Mouse (Mus musculus) neural tube, postnatal 0 days (tissue): ENCODE data around the gene Ddx24. TPM values are rescaled to one million over a fixed set of nuclear protein-coding genes. Genes with fewer than 3 reads are reported as not detected.

Experiments used
- polyA plus RNA-seq: library from polyadenylated mRNA; unstranded; fragments of >200 nt; fragmentation: Nextera tagmentation; extraction: Ambion mirVana; gene quantifications from 2 replicates; pipeline ENCODE4 v1.2.1, GENCODE M21; 2015

The Ddx24 gene
- 208 and 244 TPM in 2 replicates for polyA plus RNA-seq

DNA sequence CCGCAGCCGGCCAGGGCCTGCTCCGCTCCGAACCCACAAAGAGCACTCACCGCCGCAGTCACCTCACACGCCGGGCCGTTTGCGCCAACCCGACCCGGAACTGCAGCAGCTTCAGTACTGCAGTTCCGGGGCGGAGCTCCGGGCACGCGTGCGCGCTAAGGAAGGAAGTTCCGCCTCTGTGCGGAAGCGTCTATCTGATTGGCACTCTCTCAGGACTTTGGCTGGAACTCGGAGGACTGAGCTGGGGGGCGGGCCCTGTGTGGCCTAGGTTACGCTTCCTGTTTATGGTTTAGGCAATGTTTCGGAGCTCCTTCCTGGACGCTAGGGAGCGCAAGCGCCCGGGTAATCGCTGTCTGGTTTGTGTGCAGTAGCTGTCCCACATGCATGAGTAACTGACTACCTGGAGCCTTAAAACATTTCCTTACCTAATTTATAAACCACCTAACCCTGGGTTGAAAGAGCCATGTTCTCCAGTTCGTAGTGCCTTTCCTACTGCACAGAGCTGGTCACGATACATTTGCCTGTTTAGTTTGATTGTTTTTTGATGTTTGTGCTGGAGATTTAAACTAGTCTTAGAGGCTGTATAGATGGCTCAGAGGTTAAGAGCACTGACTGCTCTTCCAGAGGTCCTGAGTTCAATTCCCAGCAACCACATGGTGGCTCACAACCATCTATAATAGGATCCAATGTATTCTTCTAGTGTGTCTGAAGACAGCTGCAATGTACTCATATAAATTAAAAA is at the start of gene Ddx24:
Gene Ddx24, minus strand, starts transcription at position 102 of the 742 bp plus-strand sequence.

DNA sequence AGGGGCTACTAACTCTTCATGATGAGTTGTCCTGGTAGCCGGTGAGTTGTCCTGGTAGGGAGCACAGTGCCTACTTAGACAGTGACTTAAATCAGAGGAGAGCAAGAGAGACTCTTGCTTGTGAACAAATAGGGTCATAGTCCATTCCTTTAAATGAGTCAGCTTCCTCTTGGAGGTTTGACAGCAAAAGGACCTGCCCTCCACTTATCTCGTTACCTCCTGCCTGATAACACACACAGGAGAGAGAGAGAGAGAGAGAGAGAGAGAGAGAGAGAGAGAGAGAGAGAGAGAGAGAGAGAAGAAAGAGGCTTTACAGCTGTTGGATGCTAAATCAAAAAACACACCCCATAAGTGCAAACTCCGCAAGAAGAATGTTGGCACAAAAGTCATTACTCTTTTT is 31.5 kb upstream of the Ddx24 start, which contains the start of gene Ifi27l2b:
Gene Ifi27l2b, minus strand, starts transcription at position 84 of the 400 bp plus-strand sequence.

DNA sequence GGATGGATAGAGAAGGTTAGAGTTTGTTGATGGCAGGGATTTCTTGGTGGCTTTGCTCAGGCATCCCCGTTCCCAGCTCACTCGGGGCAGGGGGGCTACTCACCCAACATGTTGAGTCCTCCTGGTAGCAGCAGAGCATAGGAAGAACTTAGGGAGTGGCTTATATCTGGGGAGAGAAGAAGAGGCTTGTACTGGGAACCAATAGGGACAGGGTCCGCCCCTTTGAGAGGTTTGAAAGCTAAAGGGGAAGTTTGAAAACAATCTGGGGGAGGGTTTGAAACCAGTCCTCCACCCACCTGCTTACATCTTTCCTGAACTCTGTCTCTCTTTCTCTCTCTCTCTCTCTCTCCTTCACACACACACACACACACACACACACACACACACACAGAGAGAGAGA is 17.9 kb upstream of the Ddx24 start, which contains the start of gene Ifi27l2a:
Gene Ifi27l2a, minus strand, starts transcription at position 157 of the 400 bp plus-strand sequence.

DNA sequence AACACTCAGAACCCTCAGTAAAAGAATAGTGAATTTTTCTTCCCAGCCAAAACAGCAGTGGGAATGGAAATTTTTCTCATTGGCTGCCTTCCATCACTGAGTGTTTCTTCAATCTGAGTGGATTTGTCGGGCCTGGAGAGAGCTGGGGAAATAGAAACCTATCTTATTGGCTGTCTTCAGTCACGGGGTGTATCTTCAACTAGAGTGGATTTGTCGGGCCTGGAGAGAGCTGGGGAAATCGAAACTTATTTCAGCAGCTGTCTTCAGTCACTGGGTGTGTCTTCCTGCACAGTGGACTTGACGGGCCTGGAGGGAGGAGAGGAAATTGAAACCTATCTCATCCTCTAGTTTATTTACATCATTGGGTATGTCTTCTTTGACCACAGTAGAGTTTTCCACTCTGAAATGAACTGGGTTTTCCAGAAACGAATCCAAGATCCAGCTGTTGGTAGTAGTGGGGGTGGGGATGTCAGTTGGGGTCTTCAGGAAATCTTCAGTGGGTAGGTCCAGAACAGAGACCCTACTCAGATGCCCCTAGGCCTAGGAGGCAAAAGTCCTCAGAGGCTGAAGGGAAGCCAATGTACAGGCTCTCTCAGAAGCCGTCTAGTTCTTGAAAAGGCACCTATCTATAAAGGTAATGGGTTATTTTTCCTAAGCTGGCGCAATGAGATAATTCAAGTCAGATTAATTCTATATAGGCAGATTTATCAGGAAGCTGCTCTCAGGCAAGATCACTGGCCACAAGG is 8.5 kb upstream of the Ddx24 start, which contains the start of gene Ifi27:
Gene Ifi27, plus strand, starts transcription at position 226 of the 746 bp plus-strand sequence.

DNA sequence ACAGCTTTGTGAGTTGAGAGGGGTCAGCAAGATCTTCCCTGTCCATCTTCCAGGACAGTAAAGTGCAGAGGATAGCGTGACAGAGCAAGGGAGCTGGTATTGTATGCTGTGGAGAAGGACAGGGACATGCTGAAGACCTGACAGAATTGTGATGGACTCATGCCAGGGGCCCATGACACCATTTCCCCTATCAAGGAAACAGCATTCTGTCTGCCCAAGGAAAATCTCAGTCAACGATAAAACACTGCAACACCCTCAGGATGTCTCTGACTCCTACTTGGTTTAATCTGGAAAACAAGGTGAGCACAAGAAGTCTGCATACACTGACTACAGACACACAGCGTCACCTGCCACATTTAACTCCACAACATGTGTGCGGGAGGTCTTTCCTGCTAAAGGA is 17.9 kb downstream of the Ddx24 start, which contains the start of gene 9330161L09Rik:
Gene 9330161L09Rik, minus strand, starts transcription at position 101 of the 400 bp plus-strand sequence.

DNA sequence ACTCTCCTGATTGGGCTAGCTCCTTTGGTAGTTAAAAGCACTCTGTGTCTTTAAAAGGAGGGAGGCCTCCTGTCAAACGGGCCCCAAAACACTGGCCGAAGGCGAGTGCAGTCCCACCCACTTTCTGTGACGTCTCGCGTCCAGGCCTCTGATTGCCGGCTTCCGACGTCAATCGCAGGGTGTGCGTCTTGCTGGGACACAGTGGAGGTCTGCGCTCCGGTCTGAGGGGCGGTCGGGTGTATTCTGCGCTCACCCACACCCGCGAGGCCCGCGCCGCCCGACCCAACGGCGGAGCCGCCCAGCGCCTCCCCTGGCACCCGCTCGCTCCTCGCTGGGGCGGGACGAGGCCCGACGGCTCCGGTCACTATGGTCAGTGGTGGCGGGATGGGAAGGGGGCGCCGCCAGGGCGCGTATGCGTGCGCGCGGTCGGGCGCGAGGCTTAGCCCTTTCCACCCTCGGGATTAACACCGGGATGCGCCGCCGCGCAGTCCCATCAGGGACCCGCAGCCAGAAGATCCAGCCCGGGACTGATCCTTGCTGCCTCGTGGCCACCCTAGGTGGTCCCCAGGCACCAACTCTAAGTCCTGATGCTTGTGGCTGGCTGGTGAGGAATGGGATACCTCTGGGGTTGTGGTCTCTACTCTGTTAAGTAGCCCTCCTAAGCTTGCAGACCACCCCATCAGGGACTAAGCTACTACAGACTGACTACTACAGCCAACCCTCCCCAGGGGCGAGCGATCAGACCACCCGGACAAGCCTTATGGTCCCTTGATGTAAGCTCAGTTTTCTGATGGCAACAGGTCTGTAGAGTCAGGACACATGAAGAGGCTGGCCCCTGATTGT is 36.9 kb downstream of the Ddx24 start, which contains the start of gene Otub2:
Gene Otub2, plus strand, starts transcription at position 178 of the 843 bp plus-strand sequence.

Other genes with a start within 250 kb of the Ddx24 start
- gene Prima1, start 183.7 kb downstream of the Ddx24 start, polyA plus RNA-seq: 2.9 and 3.9 TPM in 2 replicates
- gene Fam181a, start 114.9 kb downstream of the Ddx24 start, polyA plus RNA-seq: 7.6 and 9.2 TPM in 2 replicates
- 3.0 and 3.7 TPM in 2 replicates for gene Asb2, start 69.8 kb downstream of the Ddx24 start, polyA plus RNA-seq
- 17.4 and 19.8 TPM in 2 replicates for gene Otub2, start 37.1 kb downstream of the Ddx24 start, polyA plus RNA-seq
- gene 9330161L09Rik, start 18.0 kb downstream of the Ddx24 start, polyA plus RNA-seq: 0.55 and 0.62 TPM in 2 replicates
- gene Ifi27, start 8.4 kb upstream of the Ddx24 start, polyA plus RNA-seq: 26.1 and 33.4 TPM in 2 replicates
- 18.3 and 28.9 TPM in 2 replicates for gene Ifi27l2a, start 17.9 kb upstream of the Ddx24 start, polyA plus RNA-seq
- gene Ifi27l2b, start 31.4 kb upstream of the Ddx24 start, polyA plus RNA-seq: not detected in 2 replicates
- 3.9 and 4.1 TPM in 2 replicates for gene Ppp4r4, start 106.5 kb upstream of the Ddx24 start, polyA plus RNA-seq
- 0.08 and 0.09 TPM in 2 replicates for gene Serpina10, start 205.6 kb upstream of the Ddx24 start, polyA plus RNA-seq
- not detected in 2 replicates for gene Serpina6, start 231.4 kb upstream of the Ddx24 start, polyA plus RNA-seq